Mouse (Mus musculus) olfactory bulb, adult 2 months (tissue): ENCODE measurements around the gene Trim37.

ENCODE experiments used
- CTCF ChIP-seq: fragments of 200-500 bp; IDR thresholded peaks from 2 replicates; pipeline ENCODE4 v1.5.1; 2012; ENCODE audit warnings: low read depth, mild to moderate bottlenecking, low read length, moderate library complexity; ENCODE audit not compliant: insufficient read depth
- POLR2A ChIP-seq: fragments of 200-500 bp; IDR thresholded peaks from 2 replicates; pipeline ENCODE4 v1.6.1; 2012; ENCODE audit warnings: mild to moderate bottlenecking, low read depth, low read length, moderate library complexity; ENCODE audit not compliant: insufficient read depth

GRCm38 (mm10) chr11:87227056-87227455 is 100.2 kb downstream of the Trim37 start:
- no peak for TF ChIP-seq CTCF
- no peak for TF ChIP-seq POLR2A
